Mouse (Mus musculus) left cerebral cortex, adult 9 months (tissue): ENCODE data around the gene Pno1.
"Not testable (repeated sequence)": the region's sequence is repeated elsewhere in the genome, so short reads cannot be mapped to it uniquely, and the experiment has no call there.

Experiments used
- DNase-seq, 2 experiments: peaks; one replicate each; pipeline ENCODE4 v3.0.0; 2022; ENCODE audit warnings: low spot score in 2 of 2

Gene Pno1

GRCm38 (mm10) chr11:17211258-17212140 lies at the start of gene Pno1:
Gene Pno1 (minus strand): TSS chr11:17211568.
- peak; percentile 93 to 97 for DNase-seq

GRCm38 (mm10) chr11:17257861-17258260 lies 46.5 kb upstream of the Pno1 start:
- DNase-seq = peak in 1 of 2 experiments; percentile 24

- peak; percentile 88 to 96 for DNase-seq
Measured at GRCm38 (mm10) chr11:17257443-17257842, 46.1 kb upstream of the Pno1 start, which contains the start of gene C1d. Gene C1d (plus strand): TSS chr11:17257579.

GRCm38 (mm10) chr11:17256813-17257365 lies 45.5 kb upstream of the Pno1 start:
- DNase-seq = no peak

GRCm38 (mm10) chr11:17248715-17249114 lies 37.3 kb upstream of the Pno1 start:
- no peak for DNase-seq

GRCm38 (mm10) chr11:17238598-17238997 lies 27.2 kb upstream of the Pno1 start:
- DNase-seq = not testable (repeated sequence)

GRCm38 (mm10) chr11:17236449-17237037 lies 25.2 kb upstream of the Pno1 start:
- DNase-seq = no peak

GRCm38 (mm10) chr11:17232792-17233191 lies 21.4 kb upstream of the Pno1 start:
- DNase-seq = no peak

- DNase-seq = no peak
Measured at GRCm38 (mm10) chr11:17221126-17221525, 9.8 kb upstream of the Pno1 start.

GRCm38 (mm10) chr11:17215475-17215874 lies 4.1 kb upstream of the Pno1 start:
- peak in 1 of 2 experiments; percentile 42 for DNase-seq

GRCm38 (mm10) chr11:17212903-17213509 lies 1.6 kb upstream of the Pno1 start:
- DNase-seq = no peak

GRCm38 (mm10) chr11:17212141-17212495 lies 750 bp upstream of the Pno1 start:
- DNase-seq = peak in 1 of 2 experiments; percentile 27

GRCm38 (mm10) chr11:17202481-17202880 lies 8.9 kb downstream of the Pno1 start:
- no peak for DNase-seq

GRCm38 (mm10) chr11:17200936-17201335 lies 10.4 kb downstream of the Pno1 start:
- DNase-seq = no peak

- no peak for DNase-seq
Measured at GRCm38 (mm10) chr11:17199840-17200501, 11.4 kb downstream of the Pno1 start.

GRCm38 (mm10) chr11:17199170-17199569 lies 12.2 kb downstream of the Pno1 start:
- DNase-seq = no peak

- DNase-seq = no peak
Measured at GRCm38 (mm10) chr11:17192151-17192844, 19.1 kb downstream of the Pno1 start.

- DNase-seq = no peak
Measured at GRCm38 (mm10) chr11:17188786-17189185, 22.6 kb downstream of the Pno1 start.

- no peak for DNase-seq
Measured at GRCm38 (mm10) chr11:17187649-17188048, 23.7 kb downstream of the Pno1 start.

GRCm38 (mm10) chr11:17183165-17183564 lies 28.2 kb downstream of the Pno1 start:
- no peak for DNase-seq

- DNase-seq = no peak
Measured at GRCm38 (mm10) chr11:17181807-17182206, 29.6 kb downstream of the Pno1 start, which contains the start of gene Wdr92. Gene Wdr92 (plus strand): TSS chr11:17182107.
